Mouse (Mus musculus) limb, embryonic 11.5 days (tissue): Measurements from ENCODE around the gene Ranbp3. TPM values are rescaled to one million over a fixed set of nuclear protein-coding genes. Genes with fewer than 3 reads are reported as not detected.

Source experiments
- ATAC-seq: fragments of 200-750 bp; cut with Nextera tagmentation; 2 replicates; pipeline ENCODE4 v1.8.0; 2017; ENCODE audit warnings: low read depth; ENCODE audit not compliant: insufficient number of reproducible peaks, low FRiP score, low TSS enrichment
- DNase-seq: peaks from one replicate; pipeline ENCODE4 v3.0.0-alpha.2; 2015; ENCODE audit warnings: low spot score
- H3K27ac ChIP-seq: fragments of 300-500 bp; sonication (generic); replicated peaks from 2 replicates; pipeline ENCODE4 v1.5.1; 2014; ENCODE audit warnings: low read depth, mild to moderate bottlenecking, low read length
- H3K27me3 ChIP-seq: fragments of 300-500 bp; sonication (generic); 2 replicates; pipeline ENCODE4 v1.6.1; 2014; ENCODE audit warnings: mild to moderate bottlenecking, low read length, mixed read lengths; ENCODE audit not compliant: control insufficient read depth, insufficient read depth
- H3K36me3 ChIP-seq: fragments of 300-500 bp; sonication (generic); 2 replicates; pipeline ENCODE4 v1.6.1; 2014; ENCODE audit warnings: mild to moderate bottlenecking, low read length, moderate library complexity, mixed read lengths; ENCODE audit not compliant: control insufficient read depth, insufficient read depth
- H3K4me1 ChIP-seq: fragments of 300-500 bp; sonication (generic); 2 replicates; pipeline ENCODE4 v1.6.1; 2014; ENCODE audit warnings: low read length, mixed read lengths; ENCODE audit not compliant: control insufficient read depth, insufficient read depth
- H3K4me2 ChIP-seq: fragments of 300-500 bp; sonication (generic); 2 replicates; pipeline ENCODE4 v1.6.1; 2014; ENCODE audit warnings: low read depth, mild to moderate bottlenecking, moderate library complexity; ENCODE audit not compliant: severe bottlenecking
- H3K4me3 ChIP-seq: fragments of 300-500 bp; sonication (generic); 2 replicates; pipeline ENCODE4 v1.5.1; 2014; ENCODE audit warnings: low read depth, low read length
- H3K9ac ChIP-seq: fragments of 300-500 bp; sonication (generic); 2 replicates; pipeline ENCODE4 v1.6.1; 2014; ENCODE audit warnings: mild to moderate bottlenecking, low read length
- H3K9me3 ChIP-seq: fragments of 300-500 bp; sonication (generic); 2 replicates; pipeline ENCODE4 v1.6.1; 2016; ENCODE audit warnings: low read length; ENCODE audit not compliant: control insufficient read depth
- WGBS: fragments of 180-500 bp; shearing (Covaris S2); extraction: QIAGEN DNeasy Blood & Tissue Kit; methylation state at CpG from one replicate; pipeline ENCODE4 v1.1.7; 2014; 5-methylcytosine and 5-hydroxymethylcytosine counted together
- polyA plus RNA-seq: library from polyadenylated mRNA; unstranded; fragments of >200 nt; fragmentation: Nextera tagmentation; extraction: Ambion mirVana; gene quantifications from 2 replicates; pipeline ENCODE4 v1.2.1, GENCODE M21; 2014

Ranbp3 gene
- polyA plus RNA-seq, 1 experiment from 2014 or later: 118 TPM

DNA sequence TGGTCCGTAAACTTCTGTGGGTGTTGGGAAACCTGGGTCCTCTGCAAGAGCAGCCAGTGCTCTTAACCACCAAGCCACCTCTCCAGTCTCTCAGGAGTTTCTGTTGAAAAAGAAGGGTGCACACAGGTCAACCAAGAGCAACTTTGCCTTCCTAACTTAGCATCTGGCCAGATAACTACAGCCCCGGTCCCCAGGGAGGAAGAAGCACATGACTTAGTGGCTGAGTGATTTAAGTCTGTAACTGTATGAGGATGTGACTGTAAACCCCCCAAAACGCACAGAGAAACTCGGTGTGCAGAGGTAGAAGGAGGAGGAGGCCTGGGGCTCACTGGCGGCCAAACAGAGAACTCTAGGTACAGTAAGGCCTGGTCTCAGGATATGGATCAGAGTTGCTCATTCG, 39.1 kb upstream of the Ranbp3 start:
- Histone ChIP-seq H3K4me2 (no peak overlapping the region), H3K4me3 (no peak overlapping the region), H3K9ac (no peak overlapping the region), H3K9me3 (no peaks in the 10 kb centered on the region), H3K27ac (no peak overlapping the region), H3K36me3 (no peaks in the 10 kb centered on the region), H3K27me3 (no peaks in the 10 kb centered on the region), H3K4me1 (no peaks in the 10 kb centered on the region)
- ATAC-seq (no peak), DNase-seq (no peak)
- WGBS: 88% methylated on average over 6 of the region's 6 CpGs

DNA sequence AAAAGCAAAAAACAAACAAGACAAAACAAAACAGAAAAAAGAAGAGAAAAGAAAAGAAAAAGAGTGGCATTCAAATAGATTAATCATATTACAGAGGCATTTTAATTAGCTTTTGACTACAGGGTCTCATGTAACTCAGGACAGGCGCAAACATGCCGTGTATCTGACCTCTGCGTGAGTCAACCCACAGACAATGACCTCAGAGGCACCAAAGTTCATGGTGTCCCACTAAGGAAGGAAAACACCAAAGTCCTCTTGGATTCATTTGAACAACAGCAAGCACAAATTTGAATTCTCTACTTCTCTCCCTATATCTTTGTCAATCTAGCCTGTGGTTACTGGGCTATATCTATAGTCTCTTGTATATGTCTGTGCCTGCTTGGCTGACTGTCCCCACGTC, 29.9 kb upstream of the Ranbp3 start:
- DNase-seq: no peak

DNA sequence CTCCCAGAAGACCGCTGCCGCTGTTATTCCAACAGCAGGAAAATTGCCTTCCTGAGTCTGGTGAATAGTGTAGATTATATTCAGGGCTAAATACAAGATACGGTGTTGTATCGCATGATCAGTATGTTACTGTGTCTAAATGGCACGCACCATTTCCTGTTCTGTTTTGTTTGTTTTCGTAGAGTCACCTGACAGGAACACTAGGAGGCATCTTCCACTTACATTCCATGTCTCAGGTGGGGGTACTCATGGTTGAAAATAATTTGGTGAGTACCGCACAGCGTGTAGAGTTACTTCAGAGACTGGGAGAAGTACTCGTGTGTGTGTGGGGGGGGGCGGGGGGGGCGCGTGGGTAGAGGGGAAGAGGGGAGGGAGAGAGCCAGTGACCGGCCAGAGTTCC, 25.5 kb upstream of the Ranbp3 start:
- ATAC-seq (no peak), DNase-seq (no peak)
- no peaks in the 10 kb centered on the region for H3K27me3 ChIP-seq
- H3K36me3 ChIP-seq: no peaks in the 10 kb centered on the region
- no peak overlapping the region for H3K4me3 ChIP-seq
- H3K9ac ChIP-seq: no peak overlapping the region
- H3K4me1 ChIP-seq: no peaks in the 10 kb centered on the region
- no peak overlapping the region for H3K27ac ChIP-seq
- no peak overlapping the region for H3K4me2 ChIP-seq
- WGBS: 64% methylated on average over 13 of the region's 13 CpGs
- no peaks in the 10 kb centered on the region for H3K9me3 ChIP-seq

More for the DNA sequence above, 29.9 kb upstream of the Ranbp3 start:
- Histone ChIP-seq H3K4me2 (no peak overlapping the region), H3K4me3 (no peak overlapping the region), H3K36me3 (no peaks in the 10 kb centered on the region), H3K27ac (no peak overlapping the region), H3K9me3 (no peaks in the 10 kb centered on the region), H3K9ac (no peak overlapping the region), H3K27me3 (no peaks in the 10 kb centered on the region), H3K4me1 (no peaks in the 10 kb centered on the region)
- WGBS: 84% methylated on average over 4 of the region's 4 CpGs
- no peak for ATAC-seq

DNA sequence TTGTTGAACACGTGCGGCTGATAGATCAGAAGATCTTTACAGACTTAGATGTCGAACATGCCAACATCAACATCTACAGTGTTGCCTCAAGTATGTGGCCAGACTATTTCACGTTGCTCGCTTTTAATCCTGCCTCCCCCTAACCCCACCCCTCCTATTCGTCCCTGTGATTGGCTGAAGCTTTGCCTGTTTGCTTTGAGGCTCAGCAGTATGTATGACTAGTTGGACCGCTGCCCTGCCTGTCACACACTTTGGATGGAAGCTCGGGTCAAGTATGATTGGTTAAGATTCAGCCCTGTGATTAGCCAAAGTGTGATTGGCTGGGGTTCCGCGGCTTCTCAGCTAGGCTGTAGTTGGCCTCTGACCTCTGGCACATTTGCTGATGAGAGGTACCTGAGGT, 21.3 kb upstream of the Ranbp3 start:
- H3K36me3 ChIP-seq: no peaks in the 10 kb centered on the region
- H3K9me3 ChIP-seq: no peaks in the 10 kb centered on the region
- no peak overlapping the region for H3K9ac ChIP-seq
- no peak overlapping the region for H3K27ac ChIP-seq
- H3K4me3 ChIP-seq: no peak overlapping the region
- ATAC-seq: no peak
- DNase-seq: no peak
- 31% methylated on average over 10 of the region's 10 CpGs for WGBS
- no peak overlapping the region for H3K4me2 ChIP-seq
- no peaks in the 10 kb centered on the region for H3K4me1 ChIP-seq
- no peaks in the 10 kb centered on the region for H3K27me3 ChIP-seq

DNA sequence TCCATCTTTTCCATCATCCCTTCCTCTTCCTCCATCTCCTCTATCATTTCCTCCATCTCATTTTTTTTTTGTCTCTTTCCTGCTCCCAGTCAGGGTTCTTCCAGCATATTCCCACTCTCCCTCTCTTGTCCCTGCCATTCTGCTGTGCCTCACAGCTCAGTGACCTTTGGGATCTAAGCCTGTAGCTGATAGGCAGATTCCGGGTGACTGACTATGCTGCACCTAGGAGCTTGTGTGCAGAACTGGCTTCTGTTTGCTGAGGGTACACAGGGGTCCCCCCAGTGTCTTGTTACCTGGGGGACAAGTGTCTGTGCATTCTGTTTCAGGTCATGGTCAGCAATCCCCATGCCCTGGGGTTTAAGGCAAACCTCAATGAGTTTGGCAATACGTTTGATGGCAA, 18.3 kb upstream of the Ranbp3 start:
- no peak overlapping the region for H3K9ac ChIP-seq
- no peaks in the 10 kb centered on the region for H3K27me3 ChIP-seq
- H3K4me2 ChIP-seq: no peak overlapping the region
- no peaks in the 10 kb centered on the region for H3K36me3 ChIP-seq
- H3K4me3 ChIP-seq: no peak overlapping the region
- H3K4me1 ChIP-seq: no peaks in the 10 kb centered on the region
- no peak for DNase-seq
- 78% methylated on average over 2 of the region's 2 CpGs for WGBS
- no peaks in the 10 kb centered on the region for H3K9me3 ChIP-seq
- no peak for ATAC-seq
- no peak overlapping the region for H3K27ac ChIP-seq

DNA sequence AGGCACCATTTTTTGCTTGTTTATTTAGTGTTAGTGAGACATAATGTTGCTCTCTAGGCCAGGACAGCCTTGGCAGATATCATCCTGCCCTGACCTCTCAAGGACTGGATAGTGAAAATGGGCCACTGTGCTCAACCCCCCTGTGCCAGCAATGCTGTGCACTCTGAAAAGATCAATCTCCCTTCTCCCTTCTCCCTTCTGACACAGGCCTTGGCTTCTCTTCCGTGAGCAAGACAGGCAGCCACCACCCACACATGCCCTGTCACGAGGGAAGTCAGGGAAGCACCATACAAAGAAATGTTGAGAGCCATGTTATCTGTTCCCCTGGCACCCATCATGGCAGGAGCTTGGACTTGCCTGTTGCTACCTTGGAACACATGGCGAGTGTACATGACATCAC, 17.8 kb upstream of the Ranbp3 start:
- Histone ChIP-seq H3K9ac (no peak overlapping the region), H3K4me2 (no peak overlapping the region), H3K27ac (no peak overlapping the region), H3K27me3 (no peaks in the 10 kb centered on the region), H3K36me3 (no peaks in the 10 kb centered on the region), H3K4me3 (no peak overlapping the region), H3K9me3 (no peaks in the 10 kb centered on the region), H3K4me1 (no peaks in the 10 kb centered on the region)
- WGBS: 80% methylated on average over 3 of the region's 3 CpGs
- no peak for ATAC-seq
- DNase-seq: no peak

DNA sequence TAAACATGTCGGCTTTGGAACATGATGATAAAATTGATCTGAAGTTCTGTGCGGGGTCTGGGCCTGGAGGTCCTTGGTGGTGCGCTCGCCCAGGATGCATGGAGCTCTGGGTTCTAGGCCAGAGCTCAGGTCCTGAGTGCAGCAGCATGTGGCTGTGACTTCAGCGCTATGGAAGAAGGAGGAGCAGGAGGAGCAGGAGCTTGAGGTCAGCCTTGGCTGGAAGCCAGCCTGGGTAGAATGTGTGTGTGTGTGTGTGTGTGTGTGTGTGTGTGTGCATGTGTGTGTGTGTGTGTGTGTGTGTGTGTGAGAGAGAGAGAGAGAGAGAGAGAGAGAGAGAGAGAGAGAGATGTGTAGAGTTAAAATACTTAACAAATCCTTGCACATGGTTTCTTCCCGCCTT, 16.9 kb upstream of the Ranbp3 start:
- Histone ChIP-seq H3K4me1 (no peaks in the 10 kb centered on the region), H3K27me3 (no peaks in the 10 kb centered on the region), H3K9ac (no peak overlapping the region), H3K4me2 (no peak overlapping the region), H3K9me3 (no peaks in the 10 kb centered on the region), H3K36me3 (no peaks in the 10 kb centered on the region), H3K4me3 (no peak overlapping the region), H3K27ac (no peak overlapping the region)
- WGBS: 89% methylated on average over 6 of the region's 6 CpGs
- DNase-seq (no peak), ATAC-seq (no peak)

DNA sequence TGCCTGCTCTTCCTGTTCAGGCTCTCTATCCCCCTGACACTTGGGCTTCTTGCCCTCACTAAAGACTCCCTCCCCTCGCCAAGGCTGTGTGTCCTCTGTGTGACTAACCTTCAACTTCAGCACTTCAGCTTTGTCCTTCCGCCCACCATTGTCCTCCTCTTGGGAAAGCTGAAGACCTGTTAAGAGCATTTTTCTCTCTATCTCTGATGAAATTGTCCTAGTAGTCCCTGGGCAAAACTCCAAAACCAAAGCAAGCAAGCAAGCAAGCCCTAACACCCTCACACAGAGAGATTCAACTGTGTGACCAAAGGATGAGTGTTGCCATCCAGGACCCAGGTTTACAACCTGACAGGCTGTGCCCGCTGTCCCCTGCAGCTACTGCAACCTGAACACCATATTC, 9.4 kb upstream of the Ranbp3 start:
- H3K4me1 ChIP-seq: peaks cover 7% of the 10 kb centered on the region
- H3K9ac ChIP-seq: 0 out of 2 replicates have a peak overlapping the region, but pooled peaks have one; percentile 2
- DNase-seq (no peak), ATAC-seq (no peak)
- H3K27me3 ChIP-seq: no peaks in the 10 kb centered on the region
- H3K9me3 ChIP-seq: no peaks in the 10 kb centered on the region
- WGBS: 61% methylated on average over 3 of the region's 3 CpGs
- no peak overlapping the region for H3K27ac ChIP-seq
- H3K4me3 ChIP-seq: peak overlapping the region; percentile 9; the same call in 1 of the 2 replicates
- no peaks in the 10 kb centered on the region for H3K36me3 ChIP-seq
- peak overlapping the region; percentile 26; the same call in 1 of the 2 replicates for H3K4me2 ChIP-seq

DNA sequence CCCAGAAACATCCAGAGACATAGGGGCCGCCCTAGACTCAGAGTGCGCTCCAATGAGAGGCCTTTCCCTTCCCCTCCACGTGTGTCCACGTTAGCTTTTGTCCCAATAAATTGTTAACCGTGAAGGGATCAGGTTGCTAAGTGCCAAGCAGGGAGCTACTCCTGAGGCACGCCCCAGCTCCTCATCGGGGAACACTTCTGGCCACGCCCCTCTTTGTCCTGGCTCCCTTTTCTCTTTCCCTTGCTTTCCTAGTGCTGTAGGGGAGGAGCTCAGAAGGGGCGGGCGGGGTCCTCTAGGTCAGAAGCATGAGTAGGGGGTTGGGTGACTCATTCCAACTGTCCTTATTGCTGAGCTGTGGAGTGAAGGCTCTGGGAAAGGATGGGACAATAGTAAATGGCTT, 8.8 kb upstream of the Ranbp3 start:
- Histone ChIP-seq H3K27me3 (no peaks in the 10 kb centered on the region), H3K4me3 (peak overlapping the region; percentile 9), H3K4me1 (peaks cover 7% of the 10 kb centered on the region), H3K36me3 (no peaks in the 10 kb centered on the region), H3K27ac (0 out of 2 replicates have a peak overlapping the region, but pooled peaks have one; percentile 24), H3K4me2 (peak overlapping the region; percentile 26; the same call in 1 of the 2 replicates), H3K9me3 (no peaks in the 10 kb centered on the region), H3K9ac (0 out of 2 replicates have a peak overlapping the region, but pooled peaks have one; percentile 2)
- DNase-seq: peak; percentile 71
- ATAC-seq: peak; percentile 46; the same call in 1 of the 2 replicates
- 4% methylated on average over 10 of the region's 10 CpGs for WGBS
